Mouse (Mus musculus) heart, embryonic 14.5 days (tissue): ENCODE results near the gene Exoc2. TPM values are rescaled to one million over a fixed set of nuclear protein-coding genes. Genes with fewer than 3 reads are reported as not detected.
A peak's percentile ranks its signal among the peaks of the same experiment; 100 is the strongest.

Experiments used
- ATAC-seq: fragments of 200-750 bp; cut with Nextera tagmentation; 2 replicates; pipeline ENCODE4 v1.8.0; 2017; ENCODE audit warnings: low read depth, moderate TSS enrichment; ENCODE audit not compliant: insufficient number of reproducible peaks, insufficient read depth, low FRiP score
- H3K27ac ChIP-seq, 2 experiments: fragments of 200-500 bp in 1 of 2; fragments of 300-500 bp in 1 of 2; sonication (generic) in 1 of 2; replicated peaks in 1 of 2; 2 replicates each; pipeline ENCODE4 v1.5.1; 2012 to 2014; ENCODE audit warnings: low read depth in 2 of 2, low read length in 2 of 2, control low read depth in 1 of 2, mild to moderate bottlenecking in 1 of 2, mixed read lengths in 1 of 2; ENCODE audit not compliant: control insufficient read depth in 1 of 2, insufficient read depth in 1 of 2
- H3K27me3 ChIP-seq: fragments of 300-500 bp; sonication (generic); 2 replicates; pipeline ENCODE4 v1.6.1; 2014; ENCODE audit warnings: mild to moderate bottlenecking, low read length, control low read depth; ENCODE audit not compliant: control insufficient read depth, insufficient read depth
- H3K36me3 ChIP-seq: fragments of 300-500 bp; sonication (generic); 2 replicates; pipeline ENCODE4 v1.6.1; 2014; ENCODE audit warnings: mild to moderate bottlenecking, control low read depth, low read length, mixed read lengths; ENCODE audit not compliant: control insufficient read depth, insufficient read depth
- H3K4me1 ChIP-seq, 2 experiments: fragments of 200-500 bp in 1 of 2; fragments of 300-500 bp in 1 of 2; sonication (generic) in 1 of 2; 2 replicates each; pipeline ENCODE4 v1.6.1; 2012 to 2014; ENCODE audit warnings: low read length in 2 of 2, control low read depth in 1 of 2, mixed read lengths in 1 of 2; ENCODE audit not compliant: control insufficient read depth in 2 of 2, insufficient read depth in 2 of 2
- H3K4me2 ChIP-seq: fragments of 300-500 bp; sonication (generic); 2 replicates; pipeline ENCODE4 v1.6.1; 2014; ENCODE audit warnings: mild to moderate bottlenecking, low read length
- H3K4me3 ChIP-seq, 2 experiments: fragments of 200-500 bp in 1 of 2; fragments of 300-500 bp in 1 of 2; sonication (generic) in 1 of 2; 2 replicates each; pipeline ENCODE4 v1.5.1; 2012 to 2014; ENCODE audit warnings: low read length in 2 of 2, mild to moderate bottlenecking in 2 of 2, control low read depth in 1 of 2, low read depth in 1 of 2, moderate library complexity in 1 of 2; ENCODE audit not compliant: control insufficient read depth in 1 of 2, insufficient read depth in 1 of 2
- H3K9ac ChIP-seq: fragments of 300-500 bp; sonication (generic); 2 replicates; pipeline ENCODE4 v1.6.1; 2014; ENCODE audit warnings: mild to moderate bottlenecking, low read length
- H3K9me3 ChIP-seq: fragments of 300-500 bp; sonication (generic); 2 replicates; pipeline ENCODE4 v1.6.1; 2016; ENCODE audit warnings: low read length, control low read depth; ENCODE audit not compliant: control insufficient read depth
- WGBS: fragments of 180-500 bp; shearing (Covaris S2); extraction: QIAGEN DNeasy Blood & Tissue Kit; methylation state at CpG from one replicate; pipeline ENCODE4 v1.1.7; 2014; 5-methylcytosine and 5-hydroxymethylcytosine counted together
- polyA plus RNA-seq: library from polyadenylated mRNA; unstranded; fragments of >200 nt; fragmentation: Nextera tagmentation; extraction: Ambion mirVana; gene quantifications from 2 replicates; pipeline ENCODE4 v1.2.1, GENCODE M21; 2014

Gene Exoc2
- polyA plus RNA-seq, 1 experiment from 2014 or later, result 23.9 TPM

- Histone ChIP-seq H3K4me3 (no peak overlapping the region), H3K9ac (no peak overlapping the region), H3K36me3 (no peaks in the 10 kb centered on the region), H3K27ac (no peak overlapping the region), H3K27me3 (no peaks in the 10 kb centered on the region), H3K9me3 (no peaks in the 10 kb centered on the region), H3K4me2 (no peak overlapping the region), H3K4me1 (peaks cover 0 to 15% of the 10 kb centered on the region in 2 experiments; a peak in 3 of 4 replicates)
- WGBS, result 86% methylated on average over 2 of the region's 2 CpGs
- no peak for ATAC-seq
Observed at GRCm38 (mm10) chr13:30972102-30972501, 1.8 kb downstream of the Exoc2 start.

- Histone ChIP-seq H3K27me3 (no peaks in the 10 kb centered on the region), H3K27ac (no peak overlapping the region), H3K4me2 (no peak overlapping the region), H3K36me3 (no peaks in the 10 kb centered on the region), H3K9ac (no peak overlapping the region), H3K9me3 (no peaks in the 10 kb centered on the region), H3K4me3 (no peak overlapping the region), H3K4me1 (peaks cover 4 to 21% of the 10 kb centered on the region in 2 experiments)
- no peak for ATAC-seq
- 75% methylated on average over 3 of the region's 3 CpGs for WGBS
Observed at GRCm38 (mm10) chr13:30971047-30971446, 2.8 kb downstream of the Exoc2 start.

DNA sequence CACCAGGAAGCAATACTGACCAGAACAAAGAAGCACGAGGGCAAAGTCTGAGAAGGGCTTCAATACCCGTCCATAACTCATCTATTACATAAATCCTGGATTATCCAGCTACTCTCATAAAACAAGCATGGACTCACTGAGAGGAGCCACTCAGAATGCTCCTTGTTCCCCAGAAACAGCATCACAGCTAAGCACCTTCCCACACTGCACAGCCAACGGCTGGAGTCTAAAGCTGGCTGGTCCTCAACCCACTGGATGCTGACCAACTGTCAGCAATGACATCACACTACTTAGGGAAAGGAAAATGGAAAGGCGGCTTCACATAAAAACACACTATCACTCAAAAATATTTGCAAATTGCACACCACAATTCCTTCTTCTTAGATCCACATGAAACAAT lies 5.6 kb downstream of the Exoc2 start:
- Histone ChIP-seq H3K4me2 (no peak overlapping the region), H3K36me3 (no peaks in the 10 kb centered on the region), H3K9ac (no peak overlapping the region), H3K27me3 (no peaks in the 10 kb centered on the region), H3K27ac (no peak overlapping the region), H3K4me3 (no peak overlapping the region), H3K4me1 (peaks cover 4 to 21% of the 10 kb centered on the region in 2 experiments), H3K9me3 (no peaks in the 10 kb centered on the region)
- ATAC-seq, result no peak
- 62% methylated on average over 4 of the region's 4 CpGs for WGBS

DNA sequence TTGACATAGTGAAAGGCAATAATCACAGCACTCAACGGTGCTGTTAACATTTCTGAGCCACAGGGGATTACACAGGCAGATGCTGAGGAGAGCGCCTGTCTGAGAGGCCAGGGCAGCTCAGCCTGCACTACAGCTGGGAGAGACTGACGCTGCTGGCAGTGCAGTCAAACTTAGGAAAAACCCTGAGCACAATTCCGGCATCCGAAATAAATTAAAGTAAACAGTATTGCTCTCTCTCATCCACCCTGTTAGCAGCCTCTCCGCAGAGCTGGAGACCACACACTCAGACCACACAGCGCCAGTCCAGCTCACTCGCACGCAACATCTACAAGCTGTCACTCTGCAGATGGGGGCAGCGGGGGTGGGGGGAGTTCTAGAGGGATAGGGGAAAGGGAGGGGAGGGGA lies 7.4 kb downstream of the Exoc2 start:
- peaks cover 4 to 21% of the 10 kb centered on the region in 2 experiments for H3K4me1 ChIP-seq
- no peaks in the 10 kb centered on the region for H3K27me3 ChIP-seq
- H3K27ac ChIP-seq, result no peak overlapping the region; a peak in 1 of 4 replicates
- peak overlapping the region; percentile 34; the same call in 1 of the 2 replicates for H3K9ac ChIP-seq
- H3K4me3 ChIP-seq, result no peak overlapping the region
- H3K36me3 ChIP-seq, result no peaks in the 10 kb centered on the region
- no peak for ATAC-seq
- no peaks in the 10 kb centered on the region for H3K9me3 ChIP-seq
- 7% methylated on average over 10 of the region's 10 CpGs for WGBS
- peak overlapping the region; percentile 22 for H3K4me2 ChIP-seq

DNA sequence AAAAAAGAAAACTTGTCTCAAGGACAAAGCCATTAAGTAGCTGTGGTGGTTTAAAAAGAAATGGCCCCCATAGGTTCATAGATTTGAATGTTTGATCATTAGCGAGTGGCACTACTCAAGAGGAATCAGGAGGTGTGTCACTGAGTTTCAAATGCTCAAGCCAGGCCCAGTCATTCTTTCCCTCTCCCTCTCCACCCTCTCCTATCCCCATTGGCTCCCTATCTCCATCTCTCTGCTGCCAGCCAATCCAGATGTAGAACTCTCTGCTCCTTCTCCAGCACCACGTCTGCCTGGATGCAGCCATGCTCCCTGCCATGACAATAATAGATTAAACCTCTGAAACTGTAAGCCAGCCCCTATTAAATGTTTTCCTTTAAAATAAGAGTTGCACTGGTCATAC lies 12.0 kb downstream of the Exoc2 start:
- peaks cover 4 to 7% of the 10 kb centered on the region in 2 experiments; a peak in 3 of 4 replicates for H3K4me1 ChIP-seq
- no peak overlapping the region for H3K9ac ChIP-seq
- no peak overlapping the region for H3K27ac ChIP-seq
- H3K4me2 ChIP-seq, result no peak overlapping the region
- WGBS, result 55% methylated on average over 2 of the region's 2 CpGs
- no peak for ATAC-seq
- no peaks in the 10 kb centered on the region for H3K27me3 ChIP-seq
- no peak overlapping the region for H3K4me3 ChIP-seq
- H3K36me3 ChIP-seq, result peaks cover 4% of the 10 kb centered on the region; the same call in 1 of the 2 replicates
- H3K9me3 ChIP-seq, result no peaks in the 10 kb centered on the region

GRCm38 (mm10) chr13:30960714-30961113 lies 13.2 kb downstream of the Exoc2 start:
- Histone ChIP-seq H3K4me1 (no peaks in the 10 kb centered on the region), H3K4me2 (no peak overlapping the region), H3K9me3 (no peaks in the 10 kb centered on the region), H3K27ac (no peak overlapping the region), H3K27me3 (no peaks in the 10 kb centered on the region), H3K4me3 (no peak overlapping the region), H3K36me3 (peaks cover 4% of the 10 kb centered on the region; the same call in 1 of the 2 replicates), H3K9ac (no peak overlapping the region)
- ATAC-seq, result no peak
- WGBS, result 75% methylated on average over 2 of the region's 2 CpGs

DNA sequence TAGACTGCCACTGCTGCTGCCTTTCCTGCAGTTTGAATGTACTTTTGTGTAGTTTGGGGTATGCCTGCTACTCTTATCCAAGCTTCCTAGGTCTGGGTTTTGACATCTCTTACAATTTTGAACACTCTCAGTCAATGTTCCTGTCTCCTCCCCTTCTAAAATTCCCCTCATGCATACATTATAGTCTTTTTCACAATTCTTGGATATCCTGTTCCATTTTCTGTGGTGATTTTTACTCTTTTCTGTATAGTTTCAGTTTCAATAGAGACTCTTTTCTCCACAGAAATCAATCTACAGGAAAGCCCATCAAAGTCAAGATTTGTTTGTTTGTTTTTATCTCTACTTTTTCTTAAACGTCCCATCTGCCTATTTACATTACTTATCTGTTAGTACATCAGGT lies 20.3 kb downstream of the Exoc2 start:
- Histone ChIP-seq H3K4me2 (no peak overlapping the region), H3K9me3 (no peaks in the 10 kb centered on the region), H3K9ac (no peak overlapping the region), H3K27me3 (no peaks in the 10 kb centered on the region), H3K27ac (no peak overlapping the region), H3K4me3 (no peak overlapping the region), H3K4me1 (peaks cover 0 to under 1% of the 10 kb centered on the region in 2 experiments; a peak in 1 of 4 replicates), H3K36me3 (no peaks in the 10 kb centered on the region)
- 50% methylated on average over 1 of the region's 1 CpGs for WGBS
- ATAC-seq, result no peak

GRCm38 (mm10) chr13:30952044-30952443 lies 21.8 kb downstream of the Exoc2 start:
- H3K4me3 ChIP-seq, result no peak overlapping the region
- 86% methylated on average over 2 of the region's 2 CpGs for WGBS
- no peaks in the 10 kb centered on the region for H3K27me3 ChIP-seq
- H3K9ac ChIP-seq, result no peak overlapping the region
- H3K9me3 ChIP-seq, result no peaks in the 10 kb centered on the region
- H3K4me1 ChIP-seq, result peaks cover 5 to 7% of the 10 kb centered on the region in 2 experiments; a peak in 3 of 4 replicates
- H3K36me3 ChIP-seq, result no peaks in the 10 kb centered on the region
- no peak overlapping the region for H3K27ac ChIP-seq
- no peak overlapping the region for H3K4me2 ChIP-seq
- ATAC-seq, result no peak
